Mouse (Mus musculus): ENCODE results near the gene Plgrkt. TPM values are rescaled to one million over a fixed set of nuclear protein-coding genes. Genes with fewer than 3 reads are reported as not detected.

Gene Plgrkt
- total and polyA plus RNA-seq, 2 experiments from 2014 or later: 53.5 to 55.6 TPM

GRCm38 (mm10) chr19:29400466-29400865, 33.3 kb upstream of the Plgrkt start:
- no peak for TF ChIP-seq EP300 (IDR thresholded peaks at IDR 0.05; ENCODE audit: low read depth)
- TF ChIP-seq CTCF (IDR thresholded peaks at IDR 0.05; ENCODE audit: low read depth): no peak
- Histone ChIP-seq H3K27ac (ENCODE audit: low read depth) (no peak overlapping the region), H3K27me3 (ENCODE audit: control insufficient read depth, insufficient read depth, low read length) (no peaks in the 10 kb centered on the region), H3K4me1 (ENCODE audit: control insufficient read depth, insufficient read depth) (no peaks in the 10 kb centered on the region), H3K4me2 (ENCODE audit: low read depth, low read length) (no peak overlapping the region), H3K4me3 (ENCODE audit: low read depth, low read length) (no peak overlapping the region), H3K9ac (replicated peaks; ENCODE audit: low read depth, low read length) (no peak overlapping the region), H3K9me3 (replicated peaks; ENCODE audit: control insufficient read depth, low read length) (0 out of 2 replicates have a peak, but pooled peaks cover 7% of the 10 kb centered on the region), H3K36me3 (replicated peaks; ENCODE audit: control insufficient read depth, insufficient read depth, low read length) (no peaks in the 10 kb centered on the region)
- DNase-seq (ENCODE audit: low spot score) (no peak), ATAC-seq (ENCODE audit: insufficient read depth, low read depth) (no peak)
- 45% methylated on average over 3 of the region's 3 CpGs for WGBS

- Histone ChIP-seq H3K27ac (ENCODE audit: low read depth) (no peak overlapping the region), H3K36me3 (replicated peaks; ENCODE audit: control insufficient read depth, insufficient read depth, low read length) (no peaks in the 10 kb centered on the region), H3K27me3 (ENCODE audit: control insufficient read depth, insufficient read depth, low read length) (no peaks in the 10 kb centered on the region), H3K9me3 (replicated peaks; ENCODE audit: control insufficient read depth, low read length) (0 out of 2 replicates have a peak, but pooled peaks cover 7% of the 10 kb centered on the region), H3K4me3 (ENCODE audit: low read depth, low read length) (no peak overlapping the region), H3K4me2 (ENCODE audit: low read depth, low read length) (no peak overlapping the region), H3K4me1 (ENCODE audit: control insufficient read depth, insufficient read depth) (no peaks in the 10 kb centered on the region), H3K9ac (replicated peaks; ENCODE audit: low read depth, low read length) (no peak overlapping the region)
- DNase-seq (ENCODE audit: low spot score): no peak
- no peak for TF ChIP-seq EP300 (IDR thresholded peaks at IDR 0.05; ENCODE audit: low read depth)
- TF ChIP-seq CTCF (IDR thresholded peaks at IDR 0.05; ENCODE audit: low read depth): no peak
- no peak for ATAC-seq (ENCODE audit: insufficient read depth, low read depth)
- 82% methylated on average over 4 of the region's 4 CpGs for WGBS
These were observed 32.6 kb upstream of the Plgrkt start for GRCm38 (mm10) chr19:29399786-29400185.

- Histone ChIP-seq H3K4me3 (ENCODE audit: low read depth, low read length) (no peak overlapping the region), H3K27ac (ENCODE audit: low read depth) (no peak overlapping the region), H3K4me2 (ENCODE audit: low read depth, low read length) (no peak overlapping the region), H3K36me3 (replicated peaks; ENCODE audit: control insufficient read depth, insufficient read depth, low read length) (no peaks in the 10 kb centered on the region), H3K9me3 (replicated peaks; ENCODE audit: control insufficient read depth, low read length) (0 out of 2 replicates have a peak, but pooled peaks cover 7% of the 10 kb centered on the region), H3K9ac (replicated peaks; ENCODE audit: low read depth, low read length) (no peak overlapping the region), H3K27me3 (ENCODE audit: control insufficient read depth, insufficient read depth, low read length) (no peaks in the 10 kb centered on the region), H3K4me1 (ENCODE audit: control insufficient read depth, insufficient read depth) (no peaks in the 10 kb centered on the region)
- DNase-seq (ENCODE audit: low spot score) (no peak), ATAC-seq (ENCODE audit: insufficient read depth, low read depth) (no peak)
- WGBS: 35% methylated on average over 1 of the region's 1 CpGs
- TF ChIP-seq EP300 (IDR thresholded peaks at IDR 0.05; ENCODE audit: low read depth) (no peak), CTCF (IDR thresholded peaks at IDR 0.05; ENCODE audit: low read depth) (no peak)
These were observed 29.2 kb upstream of the Plgrkt start for GRCm38 (mm10) chr19:29396353-29396752.

DNA sequence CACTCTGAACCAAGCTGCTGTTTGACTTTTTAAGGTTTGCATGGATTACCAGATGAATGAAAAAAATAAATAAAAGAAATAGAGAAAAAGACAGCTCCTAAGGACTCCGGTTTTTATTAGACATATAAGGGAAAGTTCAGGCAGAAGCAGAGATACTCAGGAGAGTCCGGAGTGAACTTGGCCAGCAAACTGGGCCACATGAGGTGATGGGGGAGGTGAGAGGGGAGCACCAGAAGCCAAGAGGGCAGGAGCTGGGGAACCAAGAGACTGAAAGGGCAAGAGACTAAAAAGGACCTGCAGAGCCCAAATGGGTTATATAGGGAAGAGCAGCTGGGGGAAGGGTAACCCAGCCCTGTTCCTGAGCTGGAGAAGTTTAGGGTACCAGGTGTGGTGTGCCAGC, 27.5 kb upstream of the Plgrkt start:
- Histone ChIP-seq H3K4me2 (ENCODE audit: low read depth, low read length) (no peak overlapping the region), H3K27me3 (ENCODE audit: control insufficient read depth, insufficient read depth, low read length) (no peaks in the 10 kb centered on the region), H3K9ac (replicated peaks; ENCODE audit: low read depth, low read length) (no peak overlapping the region), H3K27ac (ENCODE audit: low read depth) (no peak overlapping the region), H3K36me3 (replicated peaks; ENCODE audit: control insufficient read depth, insufficient read depth, low read length) (no peaks in the 10 kb centered on the region), H3K4me3 (ENCODE audit: low read depth, low read length) (no peak overlapping the region), H3K9me3 (replicated peaks; ENCODE audit: control insufficient read depth, low read length) (0 out of 2 replicates have a peak, but pooled peaks cover 7% of the 10 kb centered on the region), H3K4me1 (ENCODE audit: control insufficient read depth, insufficient read depth) (no peaks in the 10 kb centered on the region)
- TF ChIP-seq EP300 (IDR thresholded peaks at IDR 0.05; ENCODE audit: low read depth): no peak
- no peak for TF ChIP-seq CTCF (IDR thresholded peaks at IDR 0.05; ENCODE audit: low read depth)
- ATAC-seq (ENCODE audit: insufficient read depth, low read depth) (no peak), DNase-seq (ENCODE audit: low spot score) (no peak)
- WGBS: 90% methylated on average over 2 of the region's 2 CpGs

DNA sequence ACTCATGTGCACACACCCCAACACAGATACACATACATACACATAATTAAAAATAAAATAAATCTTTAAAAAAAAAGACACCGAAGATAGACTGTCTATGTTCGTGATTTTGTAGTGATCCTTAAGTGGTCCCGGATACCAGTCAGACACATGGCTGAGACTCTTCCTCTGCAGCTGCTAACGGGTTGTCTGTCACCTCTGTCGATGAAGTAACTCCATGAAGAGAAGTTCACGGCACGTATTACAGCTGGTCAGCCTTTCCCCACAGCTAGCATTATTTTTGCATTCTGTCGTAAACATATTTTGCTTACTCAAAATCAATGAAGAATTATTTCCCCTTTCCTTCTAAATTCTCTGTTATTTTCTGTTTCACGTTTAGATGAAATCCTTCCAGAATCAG, 26.1 kb upstream of the Plgrkt start:
- Histone ChIP-seq H3K27me3 (ENCODE audit: control insufficient read depth, insufficient read depth, low read length) (no peaks in the 10 kb centered on the region), H3K4me3 (ENCODE audit: low read depth, low read length) (no peak overlapping the region), H3K9ac (replicated peaks; ENCODE audit: low read depth, low read length) (no peak overlapping the region), H3K4me2 (ENCODE audit: low read depth, low read length) (no peak overlapping the region), H3K9me3 (replicated peaks; ENCODE audit: control insufficient read depth, low read length) (0 out of 2 replicates have a peak, but pooled peaks cover 5% of the 10 kb centered on the region), H3K4me1 (ENCODE audit: control insufficient read depth, insufficient read depth) (no peaks in the 10 kb centered on the region), H3K27ac (ENCODE audit: low read depth) (no peak overlapping the region), H3K36me3 (replicated peaks; ENCODE audit: control insufficient read depth, insufficient read depth, low read length) (no peaks in the 10 kb centered on the region)
- DNase-seq (ENCODE audit: low spot score) (no peak), ATAC-seq (ENCODE audit: insufficient read depth, low read depth) (no peak)
- WGBS: 81% methylated on average over 9 of the region's 9 CpGs
- TF ChIP-seq CTCF (IDR thresholded peaks at IDR 0.05; ENCODE audit: low read depth) (no peak), EP300 (IDR thresholded peaks at IDR 0.05; ENCODE audit: low read depth) (no peak)

DNA sequence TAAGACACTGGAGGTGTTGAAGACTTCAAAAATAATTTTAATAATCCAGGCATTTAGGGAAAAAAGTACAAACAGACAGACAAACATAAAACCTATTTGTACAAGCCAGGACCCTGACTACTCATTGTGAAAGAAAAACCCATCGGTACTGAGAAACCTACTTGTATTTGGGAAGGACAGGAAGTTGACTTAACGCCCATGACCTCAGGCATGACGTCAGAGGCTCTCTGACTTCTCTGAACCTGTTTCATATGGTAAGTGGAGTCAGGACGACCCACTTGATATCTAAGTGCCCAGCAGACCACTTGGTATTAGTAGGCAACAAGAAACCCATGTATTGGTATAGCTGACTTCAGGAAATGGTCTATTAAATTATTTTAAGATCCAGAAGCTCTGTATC, 24.1 kb upstream of the Plgrkt start:
- H3K27me3 ChIP-seq (ENCODE audit: control insufficient read depth, insufficient read depth, low read length): no peaks in the 10 kb centered on the region
- H3K9me3 ChIP-seq (replicated peaks; ENCODE audit: control insufficient read depth, low read length): no peaks in the 10 kb centered on the region
- no peak overlapping the region for H3K27ac ChIP-seq (ENCODE audit: low read depth)
- H3K4me1 ChIP-seq (ENCODE audit: control insufficient read depth, insufficient read depth): no peaks in the 10 kb centered on the region
- TF ChIP-seq EP300 (IDR thresholded peaks at IDR 0.05; ENCODE audit: low read depth) (no peak), CTCF (IDR thresholded peaks at IDR 0.05; ENCODE audit: low read depth) (no peak)
- no peaks in the 10 kb centered on the region for H3K36me3 ChIP-seq (replicated peaks; ENCODE audit: control insufficient read depth, insufficient read depth, low read length)
- ATAC-seq (ENCODE audit: insufficient read depth, low read depth) (no peak), DNase-seq (ENCODE audit: low spot score) (no peak)
- no peak overlapping the region for H3K9ac ChIP-seq (replicated peaks; ENCODE audit: low read depth, low read length)
- no peak overlapping the region for H3K4me3 ChIP-seq (ENCODE audit: low read depth, low read length)
- WGBS: 50% methylated on average over 4 of the region's 4 CpGs
- no peak overlapping the region for H3K4me2 ChIP-seq (ENCODE audit: low read depth, low read length)

Data from heart, postnatal 0 days (tissue).